Mouse (Mus musculus) forebrain, embryonic 14.5 days (tissue): ENCODE data around the gene Echdc2. TPM values are rescaled to one million over a fixed set of nuclear protein-coding genes. Genes with fewer than 3 reads are reported as not detected.

Source experiments
- ATAC-seq: fragments of 200-750 bp; cut with Nextera tagmentation; 2 replicates; pipeline ENCODE4 v1.8.0; 2017; ENCODE audit warnings: mild to moderate bottlenecking, moderate library complexity
- DNase-seq: peaks from one replicate; pipeline ENCODE4 v3.0.0-alpha.2; 2015; ENCODE audit warnings: low spot score
- H3K27ac ChIP-seq: fragments of 300-500 bp; sonication (generic); 2 replicates; pipeline ENCODE4 v1.5.1; 2014; ENCODE audit warnings: low read depth, mild to moderate bottlenecking, control low read depth, low read length, moderate library complexity
- H3K27me3 ChIP-seq: fragments of 300-500 bp; sonication (generic); replicated peaks from 2 replicates; pipeline ENCODE4 v1.6.1; 2014; ENCODE audit warnings: low read length, control low read depth, mixed read lengths; ENCODE audit not compliant: control insufficient read depth, insufficient read depth
- H3K36me3 ChIP-seq: fragments of 300-500 bp; sonication (generic); 2 replicates; pipeline ENCODE4 v1.6.1; 2014; ENCODE audit warnings: low read length, control low read depth; ENCODE audit not compliant: control insufficient read depth, insufficient read depth
- H3K4me1 ChIP-seq: fragments of 300-500 bp; sonication (generic); 2 replicates; pipeline ENCODE4 v1.6.1; 2014; ENCODE audit warnings: antibody characterized with exemption, low read length, control low read depth; ENCODE audit not compliant: control insufficient read depth, insufficient read depth
- H3K4me2 ChIP-seq: fragments of 300-500 bp; sonication (generic); 2 replicates; pipeline ENCODE4 v1.6.1; 2014; ENCODE audit warnings: mild to moderate bottlenecking, control low read depth, low read length
- H3K4me3 ChIP-seq: fragments of 300-500 bp; sonication (generic); 2 replicates; pipeline ENCODE4 v1.5.1; 2014; ENCODE audit warnings: low read depth, low read length, control low read depth
- H3K9ac ChIP-seq: fragments of 300-500 bp; sonication (generic); 2 replicates; pipeline ENCODE4 v1.6.1; 2014; ENCODE audit warnings: mild to moderate bottlenecking, low read length, control low read depth, moderate library complexity
- H3K9me3 ChIP-seq: fragments of 300-500 bp; sonication (generic); replicated peaks from 2 replicates; pipeline ENCODE4 v1.6.1; 2016; ENCODE audit warnings: low read length, control low read depth, mixed read lengths; ENCODE audit not compliant: control insufficient read depth
- WGBS: fragments of 180-500 bp; shearing (Covaris S2); extraction: QIAGEN DNeasy Blood & Tissue Kit; methylation state at CpG from one replicate; pipeline ENCODE4 v1.1.7; 2014; 5-methylcytosine and 5-hydroxymethylcytosine counted together
- polyA plus RNA-seq: library from polyadenylated mRNA; unstranded; fragments of >200 nt; fragmentation: Nextera tagmentation; extraction: Ambion mirVana; gene quantifications from 2 replicates; pipeline ENCODE4 v1.2.1, GENCODE M21; 2014

Echdc2 gene
- polyA plus RNA-seq, 1 experiment from 2014 or later, result 11.8 TPM

GRCm38 (mm10) chr4:108166874-108167273 is 1.6 kb downstream of the Echdc2 start:
- DNase-seq, result no peak
- Histone ChIP-seq H3K36me3 (no peaks in the 10 kb centered on the region), H3K4me2 (no peak overlapping the region), H3K9ac (no peak overlapping the region), H3K27ac (no peak overlapping the region), H3K4me3 (no peak overlapping the region), H3K27me3 (no peaks in the 10 kb centered on the region; the same call in 1 of the 2 replicates), H3K4me1 (peaks cover 3% of the 10 kb centered on the region; the same call in 1 of the 2 replicates), H3K9me3 (no peaks in the 10 kb centered on the region)
- 81% methylated on average over 4 of the region's 4 CpGs for WGBS
- no peak for ATAC-seq

- Histone ChIP-seq H3K36me3 (no peaks in the 10 kb centered on the region), H3K27ac (no peak overlapping the region), H3K4me1 (peaks cover 3% of the 10 kb centered on the region; the same call in 1 of the 2 replicates), H3K9ac (no peak overlapping the region), H3K4me3 (no peak overlapping the region), H3K27me3 (no peaks in the 10 kb centered on the region; the same call in 1 of the 2 replicates), H3K9me3 (no peaks in the 10 kb centered on the region), H3K4me2 (no peak overlapping the region)
- 82% methylated on average over 6 of the region's 6 CpGs for WGBS
- DNase-seq, result no peak
- ATAC-seq, result no peak
Observed at GRCm38 (mm10) chr4:108168056-108168455, 2.8 kb downstream of the Echdc2 start.

- Histone ChIP-seq H3K36me3 (no peaks in the 10 kb centered on the region), H3K27me3 (no peaks in the 10 kb centered on the region), H3K4me1 (no peaks in the 10 kb centered on the region), H3K9ac (no peak overlapping the region), H3K27ac (no peak overlapping the region), H3K4me3 (no peak overlapping the region), H3K9me3 (no peaks in the 10 kb centered on the region), H3K4me2 (no peak overlapping the region)
- no peak for DNase-seq
- 22% methylated on average over 1 of the region's 1 CpGs for WGBS
- ATAC-seq, result no peak
Observed at GRCm38 (mm10) chr4:108182278-108182677, 17.0 kb downstream of the Echdc2 start.

- no peaks in the 10 kb centered on the region for H3K9me3 ChIP-seq
- no peak overlapping the region for H3K4me3 ChIP-seq
- ATAC-seq, result no peak
- no peak for DNase-seq
- WGBS, result 76% methylated on average over 2 of the region's 2 CpGs
- no peaks in the 10 kb centered on the region for H3K27me3 ChIP-seq
- H3K27ac ChIP-seq, result no peak overlapping the region
- H3K36me3 ChIP-seq, result no peaks in the 10 kb centered on the region
- H3K4me1 ChIP-seq, result no peaks in the 10 kb centered on the region
- H3K9ac ChIP-seq, result no peak overlapping the region
- no peak overlapping the region for H3K4me2 ChIP-seq
Observed at GRCm38 (mm10) chr4:108192821-108193323, 27.6 kb downstream of the Echdc2 start.

- Histone ChIP-seq H3K9ac (no peak overlapping the region), H3K4me3 (no peak overlapping the region), H3K27ac (no peak overlapping the region), H3K27me3 (no peaks in the 10 kb centered on the region), H3K36me3 (no peaks in the 10 kb centered on the region), H3K4me2 (no peak overlapping the region), H3K4me1 (no peaks in the 10 kb centered on the region), H3K9me3 (no peaks in the 10 kb centered on the region)
- no peak for ATAC-seq
- peak; percentile 17 for DNase-seq
- WGBS, result 68% methylated on average over 6 of the region's 6 CpGs
Observed at GRCm38 (mm10) chr4:108196277-108196855, 31.1 kb downstream of the Echdc2 start.

GRCm38 (mm10) chr4:108199236-108199635 is 34.0 kb downstream of the Echdc2 start:
- H3K9me3 ChIP-seq, result no peaks in the 10 kb centered on the region
- H3K36me3 ChIP-seq, result no peaks in the 10 kb centered on the region
- no peaks in the 10 kb centered on the region for H3K27me3 ChIP-seq
- H3K4me2 ChIP-seq, result no peak overlapping the region
- WGBS, result 69% methylated on average over 2 of the region's 2 CpGs
- ATAC-seq (no peak), DNase-seq (no peak)
- no peak overlapping the region for H3K4me3 ChIP-seq
- no peak overlapping the region for H3K9ac ChIP-seq
- H3K4me1 ChIP-seq, result no peaks in the 10 kb centered on the region
- no peak overlapping the region for H3K27ac ChIP-seq

- ATAC-seq, result no peak
- no peaks in the 10 kb centered on the region for H3K27me3 ChIP-seq
- WGBS, result 94% methylated on average over 6 of the region's 6 CpGs
Observed at GRCm38 (mm10) chr4:108204629-108205028, 39.4 kb downstream of the Echdc2 start.

GRCm38 (mm10) chr4:108213023-108213422 is 47.8 kb downstream of the Echdc2 start:
- H3K36me3 ChIP-seq, result no peaks in the 10 kb centered on the region
- H3K4me3 ChIP-seq, result no peak overlapping the region
- no peaks in the 10 kb centered on the region for H3K9me3 ChIP-seq
- peaks cover 24% of the 10 kb centered on the region; the same call in 1 of the 2 replicates for H3K27me3 ChIP-seq
- DNase-seq, result no peak
- no peak overlapping the region for H3K4me2 ChIP-seq
- H3K27ac ChIP-seq, result no peak overlapping the region
- H3K4me1 ChIP-seq, result no peaks in the 10 kb centered on the region
- 89% methylated on average over 2 of the region's 2 CpGs for WGBS
- no peak overlapping the region for H3K9ac ChIP-seq
- ATAC-seq, result no peak

More at GRCm38 (mm10) chr4:108204629-108205028, 39.4 kb downstream of the Echdc2 start:
- Histone ChIP-seq H3K9ac (no peak overlapping the region), H3K4me3 (no peak overlapping the region), H3K9me3 (no peaks in the 10 kb centered on the region), H3K27ac (no peak overlapping the region), H3K4me2 (no peak overlapping the region), H3K4me1 (no peaks in the 10 kb centered on the region), H3K36me3 (no peaks in the 10 kb centered on the region)
- no peak for DNase-seq
